Mouse (Mus musculus) kidney, embryonic 16.5 days (tissue): ENCODE measurements around the gene Tmem120b. TPM values are rescaled to one million over a fixed set of nuclear protein-coding genes. Genes with fewer than 3 reads are reported as not detected.

Experiments
- ATAC-seq: fragments of 200-750 bp; cut with Nextera tagmentation; 2 replicates; pipeline ENCODE4 v1.8.0; 2017; ENCODE audit warnings: moderate TSS enrichment; ENCODE audit not compliant: low FRiP score, low TSS enrichment
- H3K27ac ChIP-seq: fragments of 300-500 bp; sonication (generic); 2 replicates; pipeline ENCODE4 v1.5.1; 2014; ENCODE audit warnings: low read length
- H3K27me3 ChIP-seq: fragments of 300-500 bp; sonication (generic); 2 replicates; pipeline ENCODE4 v1.6.1; 2014; ENCODE audit warnings: low read length, control low read depth, mixed read lengths; ENCODE audit not compliant: insufficient read depth
- H3K36me3 ChIP-seq: fragments of 300-500 bp; sonication (generic); 2 replicates; pipeline ENCODE4 v1.6.1; 2014; ENCODE audit warnings: low read length, control low read depth, mixed read lengths; ENCODE audit not compliant: insufficient read depth
- H3K4me1 ChIP-seq: fragments of 300-500 bp; sonication (generic); 2 replicates; pipeline ENCODE4 v1.6.1; 2014; ENCODE audit warnings: low read length, control low read depth, mixed read lengths; ENCODE audit not compliant: insufficient read depth
- H3K4me2 ChIP-seq: fragments of 300-500 bp; sonication (generic); replicated peaks from 2 replicates; pipeline ENCODE4 v1.6.1; 2014; ENCODE audit warnings: low read depth, low read length
- H3K4me3 ChIP-seq: fragments of 300-500 bp; sonication (generic); 2 replicates; pipeline ENCODE4 v1.5.1; 2014; ENCODE audit warnings: mild to moderate bottlenecking, low read length
- H3K9ac ChIP-seq: fragments of 300-500 bp; sonication (generic); replicated peaks from 2 replicates; pipeline ENCODE4 v1.6.1; 2014; ENCODE audit warnings: low read length
- H3K9me3 ChIP-seq: fragments of 300-500 bp; sonication (generic); 2 replicates; pipeline ENCODE4 v1.6.1; 2016; ENCODE audit warnings: low read length, control low read depth
- WGBS: fragments of 180-500 bp; shearing (Covaris S2); extraction: QIAGEN DNeasy Blood & Tissue Kit; methylation state at CpG from one replicate; pipeline ENCODE4 v1.1.7; 2014; 5-methylcytosine and 5-hydroxymethylcytosine counted together
- polyA plus RNA-seq: library from polyadenylated mRNA; unstranded; fragments of >200 nt; fragmentation: Nextera tagmentation; extraction: Ambion mirVana; gene quantifications from 2 replicates; pipeline ENCODE4 v1.2.1, GENCODE M21; 2015

The Tmem120b gene
- polyA plus RNA-seq, 1 experiment from 2014 or later = 16.8 TPM

GRCm38 (mm10) chr5:123132308-123133071 lies 64.3 kb downstream of the Tmem120b start, which contains the start of gene Rhof:
Rhof (minus strand) TSS chr5:123132692.
- peaks cover 72% of the 10 kb centered on the region for H3K4me1 ChIP-seq
- H3K27me3 ChIP-seq = no peaks in the 10 kb centered on the region
- H3K4me2 ChIP-seq = peak within 1 kb of the TSS; percentile 77
- peak within 1 kb of the TSS; percentile 49 for H3K4me3 ChIP-seq
- H3K9me3 ChIP-seq = no peaks in the 10 kb centered on the region
- H3K9ac ChIP-seq = peak within 1 kb of the TSS; percentile 67
- H3K27ac ChIP-seq = peak within 1 kb of the TSS; percentile 100
- H3K36me3 ChIP-seq = peaks cover 10% of the 10 kb centered on the region; the same call in 1 of the 2 replicates
- 3% methylated on average over 44 of the region's 44 CpGs for WGBS
- peak; percentile 57 for ATAC-seq

- 18% methylated on average over 18 of the region's 18 CpGs for WGBS
- H3K4me3 ChIP-seq = peak overlapping the region; percentile 49; the same call in 1 of the 2 replicates
- ATAC-seq = no peak
- H3K4me1 ChIP-seq = peaks cover 74% of the 10 kb centered on the region
- H3K9me3 ChIP-seq = no peaks in the 10 kb centered on the region
- no peak overlapping the region; the same call in 1 of the 2 replicates for H3K9ac ChIP-seq
- no peaks in the 10 kb centered on the region for H3K27me3 ChIP-seq
- peak overlapping the region; percentile 100 for H3K27ac ChIP-seq
- peaks cover 10% of the 10 kb centered on the region; the same call in 1 of the 2 replicates for H3K36me3 ChIP-seq
- H3K4me2 ChIP-seq = peak overlapping the region; percentile 22; the same call in 1 of the 2 replicates
Measured at GRCm38 (mm10) chr5:123133083-123133783, 65.0 kb downstream of the Tmem120b start.

- H3K4me2 ChIP-seq = peak overlapping the region; percentile 22; the same call in 1 of the 2 replicates
- H3K9me3 ChIP-seq = no peaks in the 10 kb centered on the region
- peaks cover 69% of the 10 kb centered on the region for H3K4me1 ChIP-seq
- no peak overlapping the region for H3K4me3 ChIP-seq
- no peaks in the 10 kb centered on the region for H3K27me3 ChIP-seq
- H3K36me3 ChIP-seq = peaks cover 10% of the 10 kb centered on the region; the same call in 1 of the 2 replicates
- ATAC-seq = no peak
- whole genome bisulfite sequencing = 26% methylated on average over 7 of the region's 7 CpGs
- H3K27ac ChIP-seq = peak overlapping the region; percentile 100
- no peak overlapping the region for H3K9ac ChIP-seq
Measured at GRCm38 (mm10) chr5:123133784-123134143, 65.5 kb downstream of the Tmem120b start.

GRCm38 (mm10) chr5:123134186-123134874 lies 66.1 kb downstream of the Tmem120b start:
- Histone ChIP-seq H3K4me2 (peak overlapping the region; percentile 94), H3K27me3 (no peaks in the 10 kb centered on the region), H3K4me1 (peaks cover 65% of the 10 kb centered on the region), H3K9ac (peak overlapping the region; percentile 90), H3K9me3 (no peaks in the 10 kb centered on the region), H3K36me3 (peaks cover 10% of the 10 kb centered on the region; the same call in 1 of the 2 replicates), H3K27ac (peak overlapping the region; percentile 100), H3K4me3 (peak overlapping the region; percentile 59; the same call in 1 of the 2 replicates)
- no peak for ATAC-seq
- 30% methylated on average over 13 of the region's 13 CpGs for WGBS

GRCm38 (mm10) chr5:123134875-123135382 lies 66.7 kb downstream of the Tmem120b start:
- Histone ChIP-seq H3K27ac (peak overlapping the region; percentile 100), H3K4me2 (peak overlapping the region; percentile 94), H3K9me3 (no peaks in the 10 kb centered on the region), H3K9ac (peak overlapping the region; percentile 90), H3K27me3 (no peaks in the 10 kb centered on the region), H3K4me1 (peaks cover 65% of the 10 kb centered on the region), H3K36me3 (peaks cover 10% of the 10 kb centered on the region; the same call in 1 of the 2 replicates), H3K4me3 (peak overlapping the region; percentile 59)
- ATAC-seq = no peak
- 16% methylated on average over 8 of the region's 8 CpGs for WGBS

- WGBS = 4% methylated on average over 30 of the region's 30 CpGs
- no peak for ATAC-seq
- Histone ChIP-seq H3K36me3 (peaks cover 10% of the 10 kb centered on the region; the same call in 1 of the 2 replicates), H3K4me2 (peak overlapping the region; percentile 94), H3K4me1 (peaks cover 65% of the 10 kb centered on the region), H3K4me3 (peak overlapping the region; percentile 59), H3K27ac (peak overlapping the region; percentile 100), H3K27me3 (no peaks in the 10 kb centered on the region), H3K9me3 (no peaks in the 10 kb centered on the region), H3K9ac (peak overlapping the region; percentile 90)
Measured at GRCm38 (mm10) chr5:123135471-123136360, 67.5 kb downstream of the Tmem120b start.

GRCm38 (mm10) chr5:123136361-123137043 lies 68.3 kb downstream of the Tmem120b start:
- 1% methylated on average over 13 of the region's 13 CpGs for WGBS
- Histone ChIP-seq H3K27ac (peak overlapping the region; percentile 100), H3K9ac (peak overlapping the region; percentile 90), H3K4me2 (peak overlapping the region; percentile 94), H3K4me3 (peak overlapping the region; percentile 59), H3K36me3 (peaks cover 10% of the 10 kb centered on the region; the same call in 1 of the 2 replicates), H3K9me3 (no peaks in the 10 kb centered on the region), H3K4me1 (peaks cover 61% of the 10 kb centered on the region), H3K27me3 (no peaks in the 10 kb centered on the region)
- ATAC-seq = peak; percentile 28

- 3% methylated on average over 20 of the region's 20 CpGs for WGBS
- peak overlapping the region; percentile 59 for H3K4me3 ChIP-seq
- peaks cover 10% of the 10 kb centered on the region; the same call in 1 of the 2 replicates for H3K36me3 ChIP-seq
- ATAC-seq = 0 out of 2 replicates have a peak, but pooled peaks have one; percentile 0
- H3K27ac ChIP-seq = peak overlapping the region; percentile 100
- H3K9ac ChIP-seq = peak overlapping the region; percentile 90
- H3K4me2 ChIP-seq = peak overlapping the region; percentile 94
- no peaks in the 10 kb centered on the region for H3K27me3 ChIP-seq
- H3K4me1 ChIP-seq = peaks cover 53% of the 10 kb centered on the region
- H3K9me3 ChIP-seq = no peaks in the 10 kb centered on the region
Measured at GRCm38 (mm10) chr5:123137044-123137909, 69.1 kb downstream of the Tmem120b start.
